Mouse (Mus musculus): ENCODE measurements at regions not wholly inside any gene's neighbourhood (a gene's known extent, or its start where the extent isn't known, plus 50 kb on each side); places are given as distances from the start of the nearest gene placed in this dataset.

- no peak for DNase-seq
These were observed 64.7 kb upstream of the Ppp1r3a start for GRCm38 (mm10) chr6:14819798-14820197.

DNA sequence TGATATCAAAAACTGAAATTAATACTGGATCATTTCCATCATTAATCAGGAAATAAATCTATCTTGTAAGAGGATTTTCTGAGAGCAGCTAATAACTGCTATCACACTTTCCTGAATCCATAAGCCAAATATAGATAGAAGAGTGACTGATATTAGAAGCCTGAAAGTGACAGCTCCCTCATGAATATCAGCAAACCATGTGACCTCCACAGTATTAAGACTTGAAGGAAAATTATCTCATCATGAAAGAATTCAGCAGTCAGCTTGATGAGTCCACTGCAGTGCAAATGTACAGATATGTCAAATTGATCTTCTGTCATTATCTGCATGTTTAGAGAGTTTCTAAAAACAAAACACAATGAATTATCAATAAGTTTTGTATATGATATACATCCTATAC, 69.7 kb upstream of the Ppp1r3a start:
- DNase-seq: no peak

DNA sequence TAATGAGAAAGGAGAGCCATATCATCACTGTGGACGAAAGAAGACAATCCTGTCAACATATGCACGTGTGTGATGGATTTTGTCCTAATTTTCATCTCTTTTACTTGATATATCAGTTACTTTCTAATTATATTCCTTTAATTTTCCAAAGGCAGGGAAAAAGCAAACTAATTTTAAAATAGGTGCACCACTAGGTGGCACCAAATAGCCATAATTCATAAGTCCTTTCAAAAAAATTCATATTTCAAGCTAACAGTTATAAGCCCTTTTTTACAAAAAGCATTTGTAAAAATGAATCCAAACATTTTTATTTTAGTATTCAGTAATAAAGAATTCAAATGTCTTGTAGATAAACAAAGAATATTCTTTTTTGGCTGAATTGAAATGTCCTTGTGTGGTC, 62.2 kb upstream of the Foxp2 start:
- peak; percentile 15 for DNase-seq

All from lung, postnatal 10 days (tissue).